8 mouse cellular contexts compared by ENCODE assay signal in genomic region chr2:130365211-130366094, GRCm38 (mm10). TPM values are rescaled to one million over a fixed set of nuclear protein-coding genes. Genes with fewer than 3 reads are reported as not detected.
DNase-seq lines count a peak whose midpoint lies in the region; ATAC-seq and TF ChIP-seq lines count a peak whose summit lies in the region.

No protein-coding gene starts in this region.

- intact Hi-C loops in gastrocnemius, adult 2 months (cut with DNase I), result no loop called here

- H3K27ac ChIP-seq in gastrocnemius, adult 2 months, result no peak overlapping the region
- H3K27ac ChIP-seq in embryonic facial prominence, embryonic 12.5 days, result no peak overlapping the region
- no peak overlapping the region for H3K27ac ChIP-seq in hindbrain, postnatal 0 days
- no peak overlapping the region for H3K27ac ChIP-seq in midbrain, embryonic 15.5 days

- no peaks in the 10 kb centered on the region for H3K36me3 ChIP-seq in embryonic facial prominence, embryonic 12.5 days
- no peaks in the 10 kb centered on the region for H3K36me3 ChIP-seq in hindbrain, postnatal 0 days (ENCODE audit: insufficient read depth, low read length)
- H3K36me3 ChIP-seq in midbrain, embryonic 15.5 days (replicated peaks), result no peaks in the 10 kb centered on the region

- ATAC-seq in embryonic facial prominence, embryonic 12.5 days (ENCODE audit: insufficient number of reproducible peaks, insufficient read depth, low FRiP score, low TSS enrichment), result no peak
- peak; percentile 44; the same call in 1 of the 2 replicates for ATAC-seq in hindbrain, postnatal 0 days
- peak; percentile 66; the same call in 1 of the 2 replicates for ATAC-seq in midbrain, embryonic 15.5 days (replicated peaks)
- no peak for ATAC-seq in cerebellum, adult (ENCODE audit: insufficient number of reproducible peaks, low FRiP score, low TSS enrichment)

- no peaks in the 10 kb centered on the region for H3K9me3 ChIP-seq in embryonic facial prominence, embryonic 12.5 days
- H3K9me3 ChIP-seq in hindbrain, postnatal 0 days (ENCODE audit: low read length), result no peaks in the 10 kb centered on the region
- H3K9me3 ChIP-seq in midbrain, embryonic 15.5 days, result no peaks in the 10 kb centered on the region

- H3K27me3 ChIP-seq in embryonic facial prominence, embryonic 12.5 days, result peaks cover 66% of the 10 kb centered on the region
- peaks cover 27% of the 10 kb centered on the region for H3K27me3 ChIP-seq in hindbrain, postnatal 0 days (ENCODE audit: insufficient read depth, low read length)
- peaks cover 34% of the 10 kb centered on the region for H3K27me3 ChIP-seq in midbrain, embryonic 15.5 days (replicated peaks)

- 7% methylated on average over 30 of the region's 30 CpGs for WGBS in embryonic facial prominence, embryonic 12.5 days
- WGBS in hindbrain, postnatal 0 days, result 9% methylated on average over 29 of the region's 30 CpGs
- WGBS in midbrain, embryonic 15.5 days, result 8% methylated on average over 30 of the region's 30 CpGs

- H3K4me1 ChIP-seq in embryonic facial prominence, embryonic 12.5 days, result peaks cover 13% of the 10 kb centered on the region
- no peaks in the 10 kb centered on the region for H3K4me1 ChIP-seq in hindbrain, postnatal 0 days (ENCODE audit: insufficient read depth, low read length)
- H3K4me1 ChIP-seq in midbrain, embryonic 15.5 days, result peaks cover 4% of the 10 kb centered on the region; the same call in 1 of the 2 replicates

- H3K9ac ChIP-seq in embryonic facial prominence, embryonic 12.5 days, result peak overlapping the region; percentile 41; the same call in 1 of the 2 replicates
- 0 out of 2 replicates have a peak overlapping the region, but pooled peaks have one; percentile 24 for H3K9ac ChIP-seq in hindbrain, postnatal 0 days (replicated peaks; ENCODE audit: low read length)
- H3K9ac ChIP-seq in midbrain, embryonic 15.5 days, result no peak overlapping the region

- peak overlapping the region; percentile 31 for H3K4me3 ChIP-seq in gastrocnemius, adult 2 months
- H3K4me3 ChIP-seq in embryonic facial prominence, embryonic 12.5 days, result peak overlapping the region; percentile 35
- H3K4me3 ChIP-seq in hindbrain, postnatal 0 days (ENCODE audit: low read length), result peak overlapping the region; percentile 31
- peak overlapping the region; percentile 29 for H3K4me3 ChIP-seq in midbrain, embryonic 15.5 days

- H3K4me2 ChIP-seq in embryonic facial prominence, embryonic 12.5 days (replicated peaks), result peak overlapping the region; percentile 55
- peak overlapping the region; percentile 55 for H3K4me2 ChIP-seq in hindbrain, postnatal 0 days (ENCODE audit: low read depth, low read length)
- peak overlapping the region; percentile 47 for H3K4me2 ChIP-seq in midbrain, embryonic 15.5 days

- no peak for TF ChIP-seq CTCF in gastrocnemius, adult 2 months (IDR thresholded peaks at IDR 0.05)
- peak; percentile 39 for TF ChIP-seq CTCF in hindbrain, postnatal 0 days (IDR thresholded peaks at IDR 0.05; ENCODE audit: low read depth)

- no peak for DNase-seq in gastrocnemius, adult 2 months
- no peak for DNase-seq in gastrocnemius, adult 8-10 months (ENCODE audit: low spot score in 2 of 2)
- DNase-seq in hindbrain, postnatal 0 days (ENCODE audit: low spot score), result peak; percentile 38
- no peak for DNase-seq in cerebellum, postnatal 36 days
- no peak for DNase-seq in right cerebral cortex, adult 2 months (ENCODE audit: low spot score in 2 of 2)

RNA-seq across cellular contexts. Expression of gene Cpxm1, which starts 31.9 kb away (rescaled TPM):
- 1 to 10 TPM; 1.0 to 1.1 TPM for total RNA-seq in gastrocnemius, adult 2 months (2021)
- total RNA-seq in gastrocnemius, adult 8-10 months (2022), result 1 to 10 TPM; 1.1 to 2.7 (median 2.4) TPM
- polyA plus RNA-seq in embryonic facial prominence, embryonic 12.5 days (2016; fragmentation: Nextera tagmentation; extraction: Ambion mirVana), result 98.0 and 106 TPM in 2 replicates
- 28.2 and 36.5 TPM in 2 replicates for total RNA-seq in hindbrain, postnatal 0 days (2014; rRNA removed)
- 31.9 and 32.9 TPM in 2 replicates for polyA plus RNA-seq in hindbrain, postnatal 0 days (2015; fragmentation: Nextera tagmentation; extraction: Ambion mirVana)
- polyA plus RNA-seq in midbrain, embryonic 15.5 days (2015; fragmentation: Nextera tagmentation; extraction: Ambion mirVana), result 21.2 and 27.5 TPM in 2 replicates

RNA-seq across cellular contexts. Expression of gene Gm28372, which starts 39.6 kb away (rescaled TPM):
- total RNA-seq in gastrocnemius, adult 2 months (2021), result not detected
- total RNA-seq in gastrocnemius, adult 8-10 months (2022), result not detected
- 0.15 TPM in 1 of 2 replicates, not detected in the other for polyA plus RNA-seq in embryonic facial prominence, embryonic 12.5 days (2016; fragmentation: Nextera tagmentation; extraction: Ambion mirVana)
- total RNA-seq in hindbrain, postnatal 0 days (2014; rRNA removed), result not detected in 2 replicates
- polyA plus RNA-seq in hindbrain, postnatal 0 days (2015; fragmentation: Nextera tagmentation; extraction: Ambion mirVana), result 0.20 TPM in 2 replicates
- 0.28 and 0.29 TPM in 2 replicates for polyA plus RNA-seq in midbrain, embryonic 15.5 days (2015; fragmentation: Nextera tagmentation; extraction: Ambion mirVana)

RNA-seq across cellular contexts. Expression of gene 1700020A23Rik, which starts 39.6 kb away (rescaled TPM):
- total RNA-seq in gastrocnemius, adult 2 months (2021), result not detected
- not detected for total RNA-seq in gastrocnemius, adult 8-10 months (2022)
- 0.60 TPM in 1 of 2 replicates, not detected in the other for polyA plus RNA-seq in embryonic facial prominence, embryonic 12.5 days (2016; fragmentation: Nextera tagmentation; extraction: Ambion mirVana)
- total RNA-seq in hindbrain, postnatal 0 days (2014; rRNA removed), result not detected in 2 replicates
- polyA plus RNA-seq in hindbrain, postnatal 0 days (2015; fragmentation: Nextera tagmentation; extraction: Ambion mirVana), result 0.49 TPM in 1 of 2 replicates, not detected in the other
- 0.69 TPM in 1 of 2 replicates, not detected in the other for polyA plus RNA-seq in midbrain, embryonic 15.5 days (2015; fragmentation: Nextera tagmentation; extraction: Ambion mirVana)

RNA-seq across cellular contexts. Expression of gene Tmem239, which starts 40.8 kb away (rescaled TPM):
- not detected for total RNA-seq in gastrocnemius, adult 2 months (2021)
- total RNA-seq in gastrocnemius, adult 8-10 months (2022), result not detected
- 0.20 TPM in 1 of 2 replicates, not detected in the other for polyA plus RNA-seq in embryonic facial prominence, embryonic 12.5 days (2016; fragmentation: Nextera tagmentation; extraction: Ambion mirVana)
- total RNA-seq in hindbrain, postnatal 0 days (2014; rRNA removed), result not detected in 2 replicates
- not detected in 2 replicates for polyA plus RNA-seq in hindbrain, postnatal 0 days (2015; fragmentation: Nextera tagmentation; extraction: Ambion mirVana)
- polyA plus RNA-seq in midbrain, embryonic 15.5 days (2015; fragmentation: Nextera tagmentation; extraction: Ambion mirVana), result 0.22 TPM in 1 of 2 replicates, not detected in the other

RNA-seq across cellular contexts. Expression of gene Vps16, which starts 58.7 kb away (rescaled TPM):
- 10 to 100 TPM; 15.7 to 19.1 TPM for total RNA-seq in gastrocnemius, adult 2 months (2021)
- 10 to 100 TPM; 13.2 to 20.5 (median 18.2) TPM for total RNA-seq in gastrocnemius, adult 8-10 months (2022)
- polyA plus RNA-seq in embryonic facial prominence, embryonic 12.5 days (2016; fragmentation: Nextera tagmentation; extraction: Ambion mirVana), result 119 and 122 TPM in 2 replicates
- 50.4 and 63.3 TPM in 2 replicates for total RNA-seq in hindbrain, postnatal 0 days (2014; rRNA removed)
- 89.5 and 94.0 TPM in 2 replicates for polyA plus RNA-seq in hindbrain, postnatal 0 days (2015; fragmentation: Nextera tagmentation; extraction: Ambion mirVana)
- polyA plus RNA-seq in midbrain, embryonic 15.5 days (2015; fragmentation: Nextera tagmentation; extraction: Ambion mirVana), result 108 and 111 TPM in 2 replicates

Comparison
In these comparisons a context has a peak if more than half of its experiments do, and no peak if none do; other contexts are left out.
1. ATAC-seq: peak in hindbrain, postnatal 0 days (single experiment) and midbrain, embryonic 15.5 days (single experiment); none in embryonic facial prominence, embryonic 12.5 days (single experiment) and cerebellum, adult (single experiment).
2. Peak in every context shown above with its lines, with median percentiles within 50 percentile points of each other: H3K4me3 ChIP-seq and H3K4me2 ChIP-seq.